Mouse (Mus musculus) neural tube, embryonic 13.5 days (tissue): Measurements from ENCODE around the gene Rxylt1. TPM values are rescaled to one million over a fixed set of nuclear protein-coding genes. Genes with fewer than 3 reads are reported as not detected.
A peak's percentile ranks its signal among the peaks of the same experiment; 100 is the strongest.

Experiments used
- ATAC-seq: fragments of 200-750 bp; cut with Nextera tagmentation; 2 replicates; pipeline ENCODE4 v1.8.0; 2017; ENCODE audit warnings: low read depth, mild to moderate bottlenecking, moderate TSS enrichment, moderate library complexity
- H3K27ac ChIP-seq: fragments of 300-500 bp; sonication (generic); replicated peaks from 2 replicates; pipeline ENCODE4 v1.5.1; 2015; ENCODE audit warnings: moderate library complexity, mild to moderate bottlenecking, inconsistent platforms
- H3K27me3 ChIP-seq: fragments of 300-500 bp; sonication (generic); 2 replicates; pipeline ENCODE4 v1.6.1; 2015; ENCODE audit warnings: mild to moderate bottlenecking, inconsistent platforms
- H3K36me3 ChIP-seq: fragments of 300-500 bp; sonication (generic); 2 replicates; pipeline ENCODE4 v1.6.1; 2015; ENCODE audit warnings: mild to moderate bottlenecking, inconsistent platforms
- H3K4me1 ChIP-seq: fragments of 300-500 bp; sonication (generic); replicated peaks from 2 replicates; pipeline ENCODE4 v1.6.1; 2015; ENCODE audit warnings: inconsistent platforms
- H3K4me2 ChIP-seq: fragments of 300-500 bp; sonication (generic); 2 replicates; pipeline ENCODE4 v1.6.1; 2015; ENCODE audit warnings: inconsistent platforms, mild to moderate bottlenecking, moderate library complexity
- H3K4me3 ChIP-seq: fragments of 300-500 bp; sonication (generic); 2 replicates; pipeline ENCODE4 v1.5.1; 2015; ENCODE audit warnings: mild to moderate bottlenecking, inconsistent platforms
- H3K9ac ChIP-seq: fragments of 300-500 bp; sonication (generic); 2 replicates; pipeline ENCODE4 v1.6.1; 2015; ENCODE audit warnings: moderate library complexity, mild to moderate bottlenecking, inconsistent platforms
- H3K9me3 ChIP-seq: fragments of 300-500 bp; sonication (generic); 2 replicates; pipeline ENCODE4 v1.6.1; 2016; ENCODE audit warnings: inconsistent platforms
- WGBS: fragments of 180-500 bp; shearing (Covaris S2); methylation state at CpG from one replicate; pipeline ENCODE4 v1.1.7; 2015; 5-methylcytosine and 5-hydroxymethylcytosine counted together
- polyA plus RNA-seq: library from polyadenylated mRNA; unstranded; fragments of >200 nt; fragmentation: Nextera tagmentation; extraction: Ambion mirVana; gene quantifications from 2 replicates; pipeline ENCODE4 v1.2.1, GENCODE M21; 2015

Rxylt1 gene
- polyA plus RNA-seq, 1 experiment from 2014 or later = 43.3 TPM

DNA sequence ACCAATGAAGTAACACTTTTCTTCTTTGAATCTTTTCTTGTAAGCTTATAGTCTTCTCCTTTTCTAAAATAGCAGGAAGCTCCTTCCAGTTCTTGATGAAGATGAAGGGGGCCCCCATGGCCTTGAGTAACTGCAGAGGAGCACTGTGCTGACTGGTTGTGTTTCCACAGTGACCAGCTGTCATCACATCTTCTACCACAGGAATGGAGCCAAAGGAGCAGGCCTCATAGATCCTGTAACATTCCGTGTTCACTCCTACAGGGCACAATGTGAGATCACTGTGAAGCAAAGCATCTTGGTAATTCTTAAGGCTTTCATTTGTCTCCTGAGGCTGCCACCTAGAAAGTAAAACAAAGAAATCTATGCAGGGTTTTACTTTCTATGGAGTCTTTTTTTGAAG, 15.8 kb downstream of the Rxylt1 start:
- Histone ChIP-seq H3K4me1 (no peaks in the 10 kb centered on the region), H3K4me2 (no peak overlapping the region), H3K27ac (no peak overlapping the region), H3K4me3 (no peak overlapping the region), H3K9me3 (peaks cover 7% of the 10 kb centered on the region; the same call in 1 of the 2 replicates), H3K36me3 (peaks cover 29% of the 10 kb centered on the region), H3K9ac (no peak overlapping the region), H3K27me3 (no peaks in the 10 kb centered on the region)
- 98% methylated on average over 1 of the region's 1 CpGs for WGBS
- no peak for ATAC-seq

DNA sequence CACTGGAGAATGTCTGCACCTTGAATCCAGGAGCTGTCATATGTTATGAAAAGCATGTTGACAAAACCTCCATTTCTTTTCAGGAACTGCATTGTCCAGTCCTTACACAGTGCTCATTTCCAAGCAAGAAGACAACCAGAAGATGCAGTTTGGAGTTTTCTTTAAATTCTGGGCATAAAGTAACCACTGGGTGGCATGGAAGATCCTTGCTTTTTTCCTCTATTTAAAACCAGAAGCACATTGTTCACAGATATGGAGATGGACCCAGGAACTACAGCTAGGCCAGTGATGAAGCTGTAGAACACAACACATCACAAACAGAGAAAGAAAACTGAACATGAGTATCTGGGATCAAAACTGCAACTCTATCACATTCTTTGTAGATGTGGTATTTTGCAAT, 28.0 kb downstream of the Rxylt1 start:
- Histone ChIP-seq H3K4me2 (no peak overlapping the region), H3K27ac (no peak overlapping the region), H3K4me1 (no peaks in the 10 kb centered on the region), H3K27me3 (no peaks in the 10 kb centered on the region), H3K9ac (no peak overlapping the region), H3K36me3 (no peaks in the 10 kb centered on the region), H3K4me3 (no peak overlapping the region), H3K9me3 (no peaks in the 10 kb centered on the region)
- no peak for ATAC-seq

DNA sequence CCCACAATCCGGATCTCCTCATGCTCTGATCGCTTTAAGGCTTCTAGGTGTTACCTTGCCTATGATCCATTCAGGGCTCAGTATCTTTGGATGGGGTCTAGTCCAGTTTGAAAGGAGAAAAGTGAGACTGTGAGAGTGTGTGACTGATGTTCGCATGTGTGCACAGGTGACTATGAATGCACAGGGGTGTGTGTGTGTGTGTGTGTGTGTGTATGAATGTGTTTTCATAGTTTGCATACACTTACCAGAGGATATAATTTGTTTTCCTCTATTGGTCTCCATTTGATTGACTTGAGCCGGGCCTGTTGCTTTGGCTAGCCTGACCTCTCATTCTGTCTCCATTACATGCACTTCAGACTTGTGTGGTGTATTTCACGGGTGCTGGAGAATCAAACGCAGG, 41.3 kb downstream of the Rxylt1 start:
- no peak overlapping the region for H3K27ac ChIP-seq
- H3K4me3 ChIP-seq = no peak overlapping the region
- no peaks in the 10 kb centered on the region for H3K36me3 ChIP-seq
- H3K4me2 ChIP-seq = no peak overlapping the region
- H3K9me3 ChIP-seq = no peaks in the 10 kb centered on the region
- H3K27me3 ChIP-seq = no peaks in the 10 kb centered on the region
- H3K9ac ChIP-seq = no peak overlapping the region
- 94% methylated on average over 6 of the region's 6 CpGs for WGBS
- ATAC-seq = no peak
- H3K4me1 ChIP-seq = no peaks in the 10 kb centered on the region

DNA sequence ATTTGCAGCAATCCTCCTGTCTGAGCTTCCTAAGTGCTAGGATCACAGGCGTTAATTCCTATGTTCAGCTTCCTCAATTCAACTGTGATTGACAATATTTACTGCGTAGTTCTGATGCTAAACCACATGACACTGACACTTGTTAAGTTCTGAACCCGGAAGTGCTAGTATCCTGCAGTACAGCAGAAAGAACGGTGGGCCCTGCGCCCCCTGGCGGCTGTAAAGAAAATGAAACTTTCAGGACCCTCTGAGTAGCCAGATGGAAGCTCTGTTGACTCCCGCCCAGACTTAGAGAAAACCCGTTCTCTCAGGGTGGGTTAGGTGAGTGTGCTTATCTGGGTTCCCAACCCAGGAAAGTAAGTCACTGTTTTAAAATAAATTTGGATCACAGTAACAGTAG, 42.6 kb downstream of the Rxylt1 start:
- 0 out of 2 replicates have a peak, but pooled peaks have one; percentile 8 for ATAC-seq
- Histone ChIP-seq H3K36me3 (no peaks in the 10 kb centered on the region), H3K9ac (no peak overlapping the region), H3K4me3 (no peak overlapping the region), H3K9me3 (no peaks in the 10 kb centered on the region), H3K27ac (no peak overlapping the region), H3K4me2 (no peak overlapping the region), H3K27me3 (no peaks in the 10 kb centered on the region), H3K4me1 (no peaks in the 10 kb centered on the region)
- WGBS = 12% methylated on average over 8 of the region's 8 CpGs

DNA sequence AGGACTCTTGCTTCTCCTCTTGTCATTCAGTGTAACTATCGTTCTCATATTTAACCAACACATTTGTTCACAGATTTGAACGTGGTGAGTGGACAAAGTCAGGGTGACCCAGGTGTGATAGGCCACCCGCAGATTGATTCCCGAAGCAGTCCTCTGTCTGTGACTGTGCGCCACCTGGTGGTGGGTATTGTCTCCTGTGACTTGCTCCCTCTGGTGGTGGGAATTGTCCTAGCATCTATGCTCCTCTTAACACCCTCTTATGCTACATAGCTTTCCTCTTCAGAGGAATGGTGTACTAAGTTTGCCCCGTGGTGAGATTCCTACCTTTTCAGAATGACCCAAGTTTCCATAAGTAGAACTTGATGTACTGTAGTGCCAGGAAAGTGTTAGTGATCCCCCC, 45.3 kb downstream of the Rxylt1 start:
- ATAC-seq = no peak
- Histone ChIP-seq H3K4me1 (no peaks in the 10 kb centered on the region), H3K36me3 (no peaks in the 10 kb centered on the region), H3K4me2 (no peak overlapping the region), H3K27me3 (no peaks in the 10 kb centered on the region), H3K9ac (no peak overlapping the region), H3K9me3 (no peaks in the 10 kb centered on the region), H3K4me3 (no peak overlapping the region), H3K27ac (no peak overlapping the region)
- 42% methylated on average over 6 of the region's 6 CpGs for WGBS

DNA sequence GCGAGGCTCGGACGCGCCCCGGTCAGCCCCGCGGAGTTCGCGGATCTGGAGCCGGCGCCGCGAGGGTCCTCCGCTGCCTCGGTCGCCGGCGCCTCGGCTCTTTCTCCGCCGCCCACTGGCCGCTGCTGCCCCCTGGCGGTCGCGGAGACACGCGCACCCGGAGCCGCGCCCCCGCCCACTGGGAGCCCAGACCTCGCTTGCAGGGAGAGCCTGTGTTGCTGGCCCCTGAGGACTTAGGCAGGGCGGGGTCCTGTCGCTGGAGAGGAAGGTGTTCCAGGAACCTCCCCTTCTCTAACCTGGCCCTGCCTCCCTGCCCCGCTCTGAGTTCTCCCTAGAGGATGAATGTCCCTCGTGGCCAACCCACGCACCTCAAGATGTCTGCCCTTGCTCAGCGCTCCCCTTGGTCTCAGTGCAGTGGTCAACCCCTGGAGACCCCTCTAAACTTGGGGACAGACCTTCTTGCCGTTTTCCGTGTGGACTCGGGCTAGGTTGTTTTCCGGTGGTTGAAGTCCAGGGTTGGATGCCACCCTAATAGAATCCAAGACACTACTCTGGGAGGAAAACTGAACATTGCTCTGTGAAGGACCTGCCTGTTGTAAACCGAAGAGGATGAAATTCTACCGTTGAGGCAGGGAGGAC, 49.3 kb downstream of the Rxylt1 start:
- Histone ChIP-seq H3K4me3 (peak overlapping the region; percentile 89), H3K9me3 (no peaks in the 10 kb centered on the region), H3K27me3 (no peaks in the 10 kb centered on the region), H3K4me2 (peak overlapping the region; percentile 72), H3K27ac (peak overlapping the region; percentile 93), H3K4me1 (peaks cover 31% of the 10 kb centered on the region), H3K36me3 (no peaks in the 10 kb centered on the region), H3K9ac (peak overlapping the region; percentile 96)
- WGBS = 14% methylated on average over 32 of the region's 44 CpGs
- peak; percentile 73 for ATAC-seq

DNA sequence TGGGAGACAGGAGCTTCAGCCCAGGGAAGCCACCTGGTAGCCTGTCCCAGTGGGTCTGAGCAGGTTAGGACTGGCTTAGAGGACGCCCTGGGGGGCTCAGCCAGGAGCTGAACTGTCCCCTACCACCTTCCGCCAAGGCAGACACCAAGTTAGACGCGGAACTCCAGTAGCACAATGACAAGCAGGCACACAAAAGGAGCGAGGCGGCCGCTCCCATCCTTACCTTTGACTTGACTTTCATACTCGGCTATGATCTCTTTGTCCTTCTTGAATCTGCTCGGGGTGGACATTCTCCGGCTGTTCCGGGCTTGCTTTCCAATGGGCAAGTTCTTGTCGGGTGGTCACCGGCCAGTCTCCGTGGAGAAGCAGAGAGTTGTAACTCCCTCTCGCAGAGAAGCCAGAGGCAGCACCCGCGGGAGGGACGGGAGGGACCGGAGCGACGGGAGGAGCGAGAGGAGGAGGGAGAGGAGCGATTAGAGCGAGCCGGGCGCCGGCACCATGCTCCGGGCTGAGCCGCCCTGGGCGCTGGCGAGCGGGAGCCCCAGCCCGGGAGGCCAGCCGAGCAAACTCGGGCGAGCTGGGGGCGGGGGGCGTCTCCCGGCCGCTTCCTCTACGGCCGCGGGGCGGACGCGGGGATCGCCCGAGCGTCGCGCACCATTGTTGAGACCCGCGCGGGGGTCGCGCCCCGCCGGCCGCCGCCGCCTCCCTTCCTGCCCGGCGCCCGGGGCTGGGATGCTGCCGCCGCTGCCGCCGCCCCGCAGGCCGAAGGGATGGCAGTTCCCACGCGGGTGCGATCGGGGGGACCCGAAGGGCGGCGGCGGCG, 50.1 kb downstream of the Rxylt1 start, which contains the start of gene Srgap1:
TSS of gene Srgap1 (minus strand) at position 412 of the 823 bp plus-strand sequence.
- Histone ChIP-seq H3K36me3 (peaks cover 6% of the 10 kb centered on the region), H3K27ac (peak within 1 kb of the TSS; percentile 93), H3K4me1 (peaks cover 33% of the 10 kb centered on the region), H3K27me3 (no peaks in the 10 kb centered on the region), H3K9me3 (no peaks in the 10 kb centered on the region), H3K4me2 (peak within 1 kb of the TSS; percentile 72), H3K9ac (peak within 1 kb of the TSS; percentile 96), H3K4me3 (peak within 1 kb of the TSS; percentile 89)
- under 1% methylated on average over 37 of the region's 79 CpGs for WGBS
- peak; percentile 89 for ATAC-seq

DNA sequence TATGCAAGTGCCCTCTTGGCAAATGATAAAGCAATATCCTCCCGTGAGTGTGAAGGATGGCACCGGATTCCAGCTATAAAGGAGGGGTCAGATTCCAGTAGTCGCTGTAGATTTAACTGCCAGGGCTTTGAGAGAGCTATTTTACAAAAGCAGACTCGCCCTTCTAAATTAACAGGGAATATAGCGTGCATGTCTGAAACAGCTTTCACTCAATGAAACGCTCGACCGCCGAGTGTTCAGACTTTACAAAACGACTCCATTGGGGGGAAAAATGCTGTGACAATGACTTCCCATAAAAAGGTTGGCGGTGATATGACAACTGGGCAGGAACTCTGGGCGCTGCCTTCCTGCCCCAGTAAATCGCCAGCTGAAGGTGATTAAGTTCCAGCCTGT, 50.7 kb downstream of the Rxylt1 start:
- peaks cover 33% of the 10 kb centered on the region for H3K4me1 ChIP-seq
- WGBS = under 1% methylated on average over 13 of the region's 13 CpGs
- H3K27ac ChIP-seq = peak overlapping the region; percentile 93
- peak overlapping the region; percentile 89 for H3K4me3 ChIP-seq
- no peak for ATAC-seq
- H3K27me3 ChIP-seq = no peaks in the 10 kb centered on the region
- H3K9me3 ChIP-seq = no peaks in the 10 kb centered on the region
- peaks cover 7% of the 10 kb centered on the region for H3K36me3 ChIP-seq
- H3K9ac ChIP-seq = peak overlapping the region; percentile 96
- H3K4me2 ChIP-seq = peak overlapping the region; percentile 72

DNA sequence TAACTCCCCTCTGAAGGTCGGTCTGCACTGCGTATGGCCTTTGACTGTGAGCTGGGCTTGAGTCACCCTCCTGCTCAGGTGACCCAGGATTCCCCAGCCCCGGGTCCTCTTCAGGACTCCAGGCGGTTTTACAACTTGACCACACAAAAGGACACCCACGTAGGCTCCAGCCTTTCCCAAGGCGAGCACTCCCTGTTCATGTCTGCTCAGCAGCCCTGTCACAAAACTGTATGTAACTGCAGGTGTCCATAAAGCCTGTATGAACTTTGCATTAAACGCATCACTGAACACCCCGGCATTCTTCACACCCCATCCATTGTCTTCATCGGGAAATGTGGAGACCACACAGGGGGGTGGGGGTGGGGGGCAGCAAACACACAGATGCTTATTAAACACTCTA, 51.2 kb downstream of the Rxylt1 start:
- WGBS = 4% methylated on average over 9 of the region's 9 CpGs
- no peak for ATAC-seq
- Histone ChIP-seq H3K27me3 (no peaks in the 10 kb centered on the region), H3K36me3 (peaks cover 7% of the 10 kb centered on the region), H3K4me3 (peak overlapping the region; percentile 89), H3K27ac (peak overlapping the region; percentile 93), H3K9ac (peak overlapping the region; percentile 96), H3K4me1 (peaks cover 33% of the 10 kb centered on the region), H3K4me2 (peak overlapping the region; percentile 72), H3K9me3 (no peaks in the 10 kb centered on the region)

DNA sequence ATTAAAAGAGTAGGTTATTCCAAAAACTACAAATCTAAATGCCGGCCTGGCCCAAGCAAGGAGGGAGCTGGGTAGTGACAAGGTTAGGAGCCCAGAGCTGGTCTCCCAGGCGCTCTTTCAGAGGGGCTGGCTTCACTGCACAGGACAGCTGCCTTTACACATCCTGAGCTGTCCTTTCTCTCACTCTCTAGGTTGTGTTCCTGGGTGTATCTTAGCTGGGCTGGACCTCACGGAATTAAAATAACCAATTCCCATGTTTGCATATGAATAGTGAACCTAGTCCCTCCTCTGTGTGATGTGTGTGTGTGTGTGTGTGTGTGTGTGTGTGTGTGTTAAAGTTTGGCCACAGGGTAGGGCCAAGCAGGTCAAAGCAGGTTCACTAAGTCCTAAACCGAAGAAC, 52.2 kb downstream of the Rxylt1 start:
- ATAC-seq = no peak
- WGBS = 56% methylated on average over 4 of the region's 4 CpGs
- H3K9me3 ChIP-seq = no peaks in the 10 kb centered on the region
- peak overlapping the region; percentile 93 for H3K27ac ChIP-seq
- peak overlapping the region; percentile 89 for H3K4me3 ChIP-seq
- peaks cover 33% of the 10 kb centered on the region for H3K4me1 ChIP-seq
- peak overlapping the region; percentile 72 for H3K4me2 ChIP-seq
- H3K27me3 ChIP-seq = no peaks in the 10 kb centered on the region
- peak overlapping the region; percentile 96 for H3K9ac ChIP-seq
- H3K36me3 ChIP-seq = peaks cover 7% of the 10 kb centered on the region

DNA sequence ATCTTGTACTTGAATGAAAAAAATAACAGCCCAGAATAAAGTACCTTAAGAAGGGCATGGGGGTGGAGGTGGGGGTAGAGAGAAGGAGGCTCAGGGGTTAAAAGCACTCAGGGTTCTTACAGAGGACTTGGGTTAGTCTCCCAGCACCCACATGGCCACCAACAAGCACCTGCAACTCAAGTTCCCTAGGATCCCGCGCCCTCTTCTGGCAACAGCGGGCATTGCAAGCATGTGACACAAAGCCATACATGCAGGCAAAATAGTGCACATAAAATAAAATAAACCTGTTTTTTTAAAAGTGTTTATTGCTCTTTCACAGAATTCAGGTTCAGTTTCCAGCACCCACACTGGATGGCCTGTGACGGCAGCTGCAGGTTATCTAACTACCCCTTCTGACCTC, 56.8 kb downstream of the Rxylt1 start:
- no peaks in the 10 kb centered on the region for H3K27me3 ChIP-seq
- H3K9ac ChIP-seq = no peak overlapping the region
- WGBS = 43% methylated on average over 4 of the region's 4 CpGs
- H3K4me2 ChIP-seq = no peak overlapping the region
- no peak for ATAC-seq
- H3K4me1 ChIP-seq = peaks cover 26% of the 10 kb centered on the region
- peaks cover 15% of the 10 kb centered on the region for H3K36me3 ChIP-seq
- no peaks in the 10 kb centered on the region for H3K9me3 ChIP-seq
- no peak overlapping the region for H3K4me3 ChIP-seq
- H3K27ac ChIP-seq = no peak overlapping the region

DNA sequence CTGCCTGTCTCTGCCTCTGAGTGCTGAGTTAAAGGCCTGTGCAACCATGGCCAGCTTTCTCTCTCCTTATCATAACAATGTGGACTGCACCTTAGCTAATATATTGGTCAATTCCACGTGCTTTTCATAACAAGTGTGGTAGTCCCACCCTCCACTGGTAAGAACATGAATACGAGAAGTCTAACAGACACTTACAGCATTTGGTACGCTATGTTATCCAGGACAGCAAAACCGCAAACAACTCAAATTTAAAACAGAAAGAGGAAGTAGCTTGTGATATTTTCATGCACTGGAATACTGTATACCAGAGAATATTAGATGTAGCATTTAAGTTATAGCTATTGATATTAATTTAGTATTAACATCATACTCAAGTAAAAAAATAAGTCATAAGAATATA, 57.6 kb downstream of the Rxylt1 start:
- Histone ChIP-seq H3K27me3 (no peaks in the 10 kb centered on the region), H3K4me2 (no peak overlapping the region), H3K9me3 (no peaks in the 10 kb centered on the region), H3K4me1 (peaks cover 19% of the 10 kb centered on the region), H3K9ac (no peak overlapping the region), H3K27ac (no peak overlapping the region), H3K4me3 (no peak overlapping the region), H3K36me3 (peaks cover 15% of the 10 kb centered on the region)
- WGBS = 92% methylated on average over 4 of the region's 4 CpGs
- no peak for ATAC-seq
